Mouse (Mus musculus) adrenal gland, adult 2 months (tissue): ENCODE measurements at regions not wholly inside any gene's neighbourhood (a gene's known extent, or its start where the extent isn't known, plus 50 kb on each side); places are given as distances from the start of the nearest gene placed in this dataset.

Experiments
- DNase-seq: peaks from one replicate; pipeline ENCODE4 v3.0.0; 2021
- microRNA-seq, 2 experiments: library from miRNA; unstranded; fragments of <30 nt; microRNA quantifications; one replicate each; pipeline ENCODE4 v1.2.0; 2021

DNA sequence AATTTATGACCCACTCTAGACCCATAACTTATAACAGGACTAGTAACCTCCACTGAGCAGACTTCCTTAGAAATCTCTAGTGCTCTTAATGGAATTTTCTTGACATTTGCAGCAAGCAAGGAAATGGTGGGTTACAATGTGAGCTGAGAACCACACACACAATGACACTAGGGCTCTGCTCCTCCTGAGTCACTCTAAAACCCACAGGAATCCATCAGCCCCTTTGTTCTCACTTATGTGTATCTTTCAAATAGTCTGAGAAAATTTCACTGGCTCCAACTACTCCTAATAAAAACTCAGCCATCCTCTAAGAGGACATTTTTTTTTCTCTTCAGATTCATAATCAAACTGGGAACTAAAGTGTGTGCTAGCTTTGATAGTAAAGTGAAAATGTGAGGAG is 101.0 kb upstream of the Pitrm1 start:
- DNase-seq, result no peak

GRCm38 (mm10) chr13:6461363-6461762 is 86.6 kb upstream of the Pitrm1 start:
- no peak for DNase-seq

DNA sequence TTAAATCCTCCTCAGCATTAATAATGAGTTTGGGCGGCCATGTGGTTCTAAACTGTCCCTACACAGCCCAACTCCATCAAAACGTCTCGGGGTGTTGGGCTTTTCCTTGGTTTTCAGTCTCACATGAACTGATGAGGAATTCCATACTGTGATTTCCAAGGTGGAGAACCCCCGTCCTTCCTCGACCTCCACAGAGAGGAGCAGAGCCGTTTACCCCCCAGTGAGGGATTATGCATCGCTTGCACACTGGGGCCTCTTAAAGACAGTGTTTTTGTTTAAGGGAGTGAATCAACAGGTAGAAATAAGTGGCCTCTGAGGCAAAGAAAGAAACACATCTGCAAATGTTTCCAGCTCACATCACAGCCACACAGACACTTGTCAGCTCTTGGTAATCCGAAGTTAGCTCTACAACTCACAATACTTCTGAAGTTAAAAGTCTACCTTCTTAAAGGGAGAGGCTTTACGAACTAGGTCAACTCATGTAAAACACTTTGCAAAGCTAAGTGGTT is 82.0 kb upstream of the Pitrm1 start:
- DNase-seq, result no peak

- peak; percentile 61 for DNase-seq
These were observed 78.3 kb upstream of the Pitrm1 start for GRCm38 (mm10) chr13:6469446-6470227.

DNA sequence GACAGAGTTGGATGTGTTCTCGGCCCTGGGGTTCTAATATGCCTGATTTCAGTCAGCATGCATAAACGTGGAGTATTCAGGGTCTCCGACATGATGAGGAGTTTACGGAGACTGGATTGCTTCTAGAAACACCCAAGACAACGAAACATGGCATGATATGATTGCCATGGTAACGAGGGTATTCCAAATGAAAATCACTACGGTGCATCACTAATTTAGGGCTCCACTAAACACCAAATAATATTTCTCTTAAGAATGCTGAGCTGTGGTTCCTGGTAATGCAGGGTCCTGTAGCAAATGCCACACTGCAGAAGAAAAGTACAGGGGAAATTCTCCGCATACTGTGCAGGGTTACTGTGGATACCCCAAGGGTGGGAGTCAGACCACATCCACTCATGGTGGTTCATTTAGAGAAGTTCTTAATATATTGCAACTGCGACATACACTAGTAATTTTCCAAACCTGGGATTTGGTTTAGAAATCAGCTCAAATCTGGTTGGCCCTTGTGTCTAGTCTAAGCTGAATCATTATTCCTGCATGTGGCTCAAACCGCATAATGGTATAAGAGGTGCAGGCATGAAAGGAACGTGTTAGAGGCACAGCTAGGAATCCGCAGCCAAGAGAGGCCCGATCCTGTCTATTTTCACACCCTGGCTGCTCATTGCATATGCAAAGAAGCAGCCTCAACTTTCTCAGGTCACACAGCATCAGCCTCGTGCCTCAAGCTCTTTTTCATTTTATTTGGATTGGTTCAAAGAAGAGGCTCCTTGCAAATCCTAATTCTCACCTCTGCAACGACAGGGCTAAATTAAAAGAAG is 77.5 kb upstream of the Pitrm1 start:
- DNase-seq, result no peak

GRCm38 (mm10) chr13:6471643-6472042 is 76.3 kb upstream of the Pitrm1 start:
- peak; percentile 54 for DNase-seq

DNA sequence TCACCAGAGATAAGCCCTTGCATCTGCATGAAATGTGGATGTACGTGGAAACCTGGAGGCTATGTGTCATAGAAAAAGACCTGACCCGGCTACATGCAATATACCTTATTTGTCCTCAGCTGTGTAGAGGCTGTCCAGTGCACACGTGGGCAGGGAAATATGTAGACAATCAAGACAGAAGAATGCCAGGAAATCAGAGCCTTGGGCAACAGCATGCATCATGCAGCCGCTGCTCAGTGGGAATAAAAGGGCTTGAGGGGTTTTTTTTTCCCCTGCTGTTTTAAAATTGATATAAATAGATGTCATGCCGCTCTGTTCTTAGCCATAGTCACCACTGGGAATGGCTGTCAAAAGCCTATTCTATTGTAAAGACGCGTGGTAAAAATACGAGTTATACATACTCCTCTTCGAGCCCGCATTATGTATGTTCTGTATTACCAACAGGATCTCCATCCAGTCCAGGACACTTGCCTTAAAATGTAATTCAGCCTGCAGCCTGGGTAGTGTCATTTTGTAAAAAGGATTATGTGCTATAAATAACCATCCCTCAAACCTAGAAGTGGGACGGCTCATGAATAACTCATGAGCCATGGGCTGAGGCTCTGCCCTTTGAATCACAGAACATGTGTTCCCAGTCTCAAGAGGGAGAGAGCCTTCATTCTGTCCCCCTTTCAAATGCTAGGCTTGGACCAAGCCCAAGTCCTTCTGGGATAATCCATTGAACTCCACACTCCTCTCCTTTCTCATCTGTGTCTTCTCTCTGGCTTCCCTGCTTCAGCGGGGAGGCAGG is 74.4 kb upstream of the Pitrm1 start:
- DNase-seq, result no peak

DNA sequence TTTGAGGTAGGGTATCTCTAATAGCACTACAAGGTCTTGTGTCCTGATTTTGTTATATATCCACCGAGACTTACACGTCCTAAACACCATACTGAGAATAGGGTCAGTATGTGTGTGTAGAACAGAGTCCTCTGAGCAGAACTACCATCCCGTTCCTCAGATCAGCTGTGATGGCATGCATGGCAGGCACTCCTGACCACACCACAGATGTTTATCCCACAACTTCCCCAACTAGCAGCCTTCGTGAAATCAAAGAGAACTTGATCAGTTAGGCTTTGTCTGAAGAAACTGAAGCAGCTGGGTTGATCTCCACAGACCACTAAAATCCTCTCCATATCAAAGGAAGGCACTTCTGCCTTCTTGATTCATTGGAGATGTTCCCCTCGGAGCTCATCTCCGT is 68.3 kb upstream of the Pitrm1 start:
- DNase-seq, result no peak

DNA sequence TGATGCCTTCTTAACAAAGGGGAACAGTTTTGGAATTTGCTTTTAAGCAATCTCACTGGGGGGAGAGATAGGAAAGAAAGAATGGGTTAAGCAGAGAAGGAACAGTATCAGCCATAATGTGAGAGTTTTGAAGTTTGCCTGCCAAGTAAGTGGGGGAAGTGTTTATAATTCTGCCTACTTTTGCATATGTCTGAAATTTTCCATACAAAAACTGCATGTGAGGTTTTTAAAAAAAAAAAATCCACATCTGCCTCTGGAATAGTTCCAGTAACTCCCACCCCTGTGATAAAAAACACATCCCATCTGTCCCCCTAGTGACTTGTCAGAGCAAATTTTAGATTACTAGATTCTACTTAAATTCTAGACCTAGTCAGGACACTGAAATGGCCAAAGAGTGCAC is 63.5 kb upstream of the Pitrm1 start:
- DNase-seq, result no peak

DNA sequence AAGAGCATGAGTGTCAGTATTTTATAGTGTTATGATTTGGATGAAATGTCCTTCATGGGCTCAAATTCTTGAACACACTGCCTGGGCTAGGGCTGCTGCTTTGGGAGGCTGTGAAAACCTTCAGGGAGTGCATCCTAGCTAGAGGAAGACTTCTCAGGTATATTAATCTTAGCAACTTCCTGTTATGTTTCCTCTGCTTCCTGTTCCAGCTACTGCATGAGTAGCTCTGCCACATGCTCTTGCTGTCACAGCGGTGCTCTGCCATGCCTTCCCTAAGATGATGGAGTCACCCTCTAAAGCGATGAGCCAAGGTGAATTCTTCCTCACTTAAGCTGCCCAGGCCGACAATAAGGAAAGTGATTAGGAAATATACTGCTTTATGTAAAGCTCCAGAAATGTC is 60.1 kb upstream of the Pitrm1 start:
- DNase-seq, result no peak

DNA sequence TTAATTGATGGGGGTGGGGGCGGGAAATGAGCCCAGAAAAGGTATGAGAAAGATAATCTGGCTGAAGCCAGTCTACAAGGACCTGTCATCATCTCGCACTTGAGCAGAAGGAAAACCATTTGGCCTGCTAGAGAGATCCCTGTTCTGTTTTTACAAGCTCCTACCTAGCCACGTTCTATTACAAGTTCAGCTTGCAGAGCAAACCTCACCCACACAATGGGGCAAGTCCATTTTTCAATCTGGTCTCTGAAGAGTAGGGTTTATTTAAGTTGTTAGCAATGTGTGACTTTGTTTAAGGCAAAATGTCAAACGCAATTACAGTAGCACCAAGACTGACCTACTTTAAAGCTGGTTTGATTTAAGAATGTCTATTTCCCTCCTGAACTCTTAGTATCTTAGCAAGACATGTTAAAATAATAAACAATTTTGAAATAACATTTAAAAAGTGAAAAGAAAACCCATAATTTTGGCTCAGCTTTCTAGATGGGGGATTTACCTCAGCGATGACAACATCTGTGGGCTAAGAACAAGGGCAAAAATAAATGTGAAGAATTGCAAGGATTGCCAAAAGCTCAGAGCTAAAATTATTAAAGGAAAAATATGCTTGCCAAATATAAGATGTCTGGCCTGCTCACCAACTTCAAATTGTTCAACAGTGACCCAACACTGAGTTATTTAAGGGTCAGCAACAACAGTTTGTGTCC is 54.9 kb upstream of the Pitrm1 start:
- DNase-seq, result no peak

Small RNA genes lying in the stretch of these regions (microRNA-seq; reads per million reads assigned to microRNA genes)
- gene Gm26259, result 0 reads per million in 2 experiments
